Mouse (Mus musculus): Measurements from ENCODE around the gene Crybb3.

Gene Crybb3

GRCm38 (mm10) chr5:113101457-113101856, 20.1 kb upstream of the Crybb3 start:
- no peak for DNase-seq

GRCm38 (mm10) chr5:113100422-113100821, 19.0 kb upstream of the Crybb3 start:
- no peak for DNase-seq

GRCm38 (mm10) chr5:113099546-113099945, 18.2 kb upstream of the Crybb3 start:
- DNase-seq, result peak; percentile 52 to 81

GRCm38 (mm10) chr5:113097551-113097950, 16.2 kb upstream of the Crybb3 start:
- DNase-seq, result no peak

- DNase-seq, result no peak
Observed at GRCm38 (mm10) chr5:113095456-113095855, 14.1 kb upstream of the Crybb3 start.

GRCm38 (mm10) chr5:113092406-113092805, 11.0 kb upstream of the Crybb3 start:
- no peak for DNase-seq

GRCm38 (mm10) chr5:113091162-113091561, 9.8 kb upstream of the Crybb3 start:
- DNase-seq, result peak in 1 of 2 experiments; percentile 21

- DNase-seq, result no peak
Observed at GRCm38 (mm10) chr5:113090750-113091149, 9.4 kb upstream of the Crybb3 start.

- no peak for DNase-seq
Observed at GRCm38 (mm10) chr5:113090077-113090690, 8.8 kb upstream of the Crybb3 start.

- DNase-seq, result no peak
Observed at GRCm38 (mm10) chr5:113087465-113087864, 6.1 kb upstream of the Crybb3 start.

- no peak for DNase-seq
Observed at GRCm38 (mm10) chr5:113086990-113087389, 5.6 kb upstream of the Crybb3 start.

- DNase-seq, result no peak
Observed at GRCm38 (mm10) chr5:113086439-113086838, 5.1 kb upstream of the Crybb3 start.

GRCm38 (mm10) chr5:113085931-113086330, 4.5 kb upstream of the Crybb3 start:
- DNase-seq, result no peak

GRCm38 (mm10) chr5:113084309-113084708, 2.9 kb upstream of the Crybb3 start:
- DNase-seq, result no peak

- no peak for DNase-seq
Observed at GRCm38 (mm10) chr5:113082356-113083168, 1.2 kb upstream of the Crybb3 start.

GRCm38 (mm10) chr5:113081020-113081419, 364 bp downstream of the Crybb3 start:
- DNase-seq, result no peak

- no peak for DNase-seq
Observed at GRCm38 (mm10) chr5:113079783-113080182, 1.6 kb downstream of the Crybb3 start.

GRCm38 (mm10) chr5:113078686-113079085, 2.7 kb downstream of the Crybb3 start:
- DNase-seq, result no peak

- DNase-seq, result no peak
Observed at GRCm38 (mm10) chr5:113070017-113070416, 11.4 kb downstream of the Crybb3 start, which contains the start of gene Crybb2. Gene Crybb2 (minus strand): TSS chr5:113070117.

GRCm38 (mm10) chr5:113054308-113054707, 27.1 kb downstream of the Crybb3 start:
- DNase-seq, result peak; percentile 44 to 68

- DNase-seq, result no peak
Observed at GRCm38 (mm10) chr5:113050581-113051185, 30.7 kb downstream of the Crybb3 start.

- DNase-seq, result no peak
Observed at GRCm38 (mm10) chr5:113049876-113050275, 31.5 kb downstream of the Crybb3 start.

GRCm38 (mm10) chr5:113045511-113046273, 35.7 kb downstream of the Crybb3 start:
- no peak for DNase-seq
